Mouse (Mus musculus) stomach, embryonic 14.5 days (tissue): ENCODE data around the gene Tnip3. TPM values are rescaled to one million over a fixed set of nuclear protein-coding genes. Genes with fewer than 3 reads are reported as not detected.

Source experiments
- ATAC-seq: fragments of 200-750 bp; cut with Nextera tagmentation; 2 replicates; pipeline ENCODE4 v1.8.0; 2017; ENCODE audit warnings: low read depth, moderate TSS enrichment; ENCODE audit not compliant: insufficient number of reproducible peaks, insufficient read depth, low FRiP score
- H3K27ac ChIP-seq: fragments of 300-500 bp; sonication (generic); 2 replicates; pipeline ENCODE4 v1.5.1; 2014; ENCODE audit warnings: mild to moderate bottlenecking, low read length, moderate library complexity, mixed read lengths
- H3K27me3 ChIP-seq: fragments of 300-500 bp; sonication (generic); 2 replicates; pipeline ENCODE4 v1.6.1; 2014; ENCODE audit warnings: low read length, control low read depth, mixed read lengths; ENCODE audit not compliant: control insufficient read depth, insufficient read depth
- H3K36me3 ChIP-seq: fragments of 300-500 bp; sonication (generic); 2 replicates; pipeline ENCODE4 v1.6.1; 2014; ENCODE audit warnings: mild to moderate bottlenecking, control low read depth, low read length, moderate library complexity, mixed read lengths; ENCODE audit not compliant: control insufficient read depth, insufficient read depth
- H3K4me1 ChIP-seq: fragments of 300-500 bp; sonication (generic); 2 replicates; pipeline ENCODE4 v1.6.1; 2014; ENCODE audit warnings: low read length, control low read depth, mixed read lengths; ENCODE audit not compliant: control insufficient read depth, insufficient read depth
- H3K4me2 ChIP-seq: fragments of 300-500 bp; sonication (generic); replicated peaks from 2 replicates; pipeline ENCODE4 v1.6.1; 2014; ENCODE audit warnings: low read depth, low read length, control low read depth
- H3K4me3 ChIP-seq: fragments of 300-500 bp; sonication (generic); 2 replicates; pipeline ENCODE4 v1.5.1; 2014; ENCODE audit warnings: low read depth, low read length, control low read depth
- H3K9ac ChIP-seq: fragments of 300-500 bp; sonication (generic); replicated peaks from 2 replicates; pipeline ENCODE4 v1.6.1; 2014; ENCODE audit warnings: low read depth, mild to moderate bottlenecking, control low read depth, low read length, moderate library complexity, mixed read lengths
- H3K9me3 ChIP-seq: fragments of 300-500 bp; sonication (generic); 2 replicates; pipeline ENCODE4 v1.6.1; 2016; ENCODE audit warnings: low read depth, low read length, control low read depth; ENCODE audit not compliant: control insufficient read depth
- WGBS: fragments of 180-500 bp; shearing (Covaris S2); extraction: QIAGEN DNeasy Blood & Tissue Kit; methylation state at CpG from one replicate; pipeline ENCODE4 v1.1.7; 2014; 5-methylcytosine and 5-hydroxymethylcytosine counted together
- polyA plus RNA-seq: library from polyadenylated mRNA; unstranded; fragments of >200 nt; fragmentation: Nextera tagmentation; extraction: Ambion mirVana; gene quantifications from 2 replicates; pipeline ENCODE4 v1.2.1, GENCODE M21; 2014

The Tnip3 gene
- polyA plus RNA-seq, 1 experiment from 2014 or later: not detected

- 51% methylated on average over 5 of the region's 5 CpGs for WGBS
- no peaks in the 10 kb centered on the region for H3K9me3 ChIP-seq
- ATAC-seq: no peak
- H3K27ac ChIP-seq: no peak overlapping the region
- no peak overlapping the region for H3K4me3 ChIP-seq
- H3K27me3 ChIP-seq: no peaks in the 10 kb centered on the region
- no peak overlapping the region for H3K4me2 ChIP-seq
- no peaks in the 10 kb centered on the region for H3K36me3 ChIP-seq
- no peak overlapping the region for H3K9ac ChIP-seq
- H3K4me1 ChIP-seq: no peaks in the 10 kb centered on the region
Measured at GRCm38 (mm10) chr6:65537327-65537884, 12.3 kb downstream of the Tnip3 start.

DNA sequence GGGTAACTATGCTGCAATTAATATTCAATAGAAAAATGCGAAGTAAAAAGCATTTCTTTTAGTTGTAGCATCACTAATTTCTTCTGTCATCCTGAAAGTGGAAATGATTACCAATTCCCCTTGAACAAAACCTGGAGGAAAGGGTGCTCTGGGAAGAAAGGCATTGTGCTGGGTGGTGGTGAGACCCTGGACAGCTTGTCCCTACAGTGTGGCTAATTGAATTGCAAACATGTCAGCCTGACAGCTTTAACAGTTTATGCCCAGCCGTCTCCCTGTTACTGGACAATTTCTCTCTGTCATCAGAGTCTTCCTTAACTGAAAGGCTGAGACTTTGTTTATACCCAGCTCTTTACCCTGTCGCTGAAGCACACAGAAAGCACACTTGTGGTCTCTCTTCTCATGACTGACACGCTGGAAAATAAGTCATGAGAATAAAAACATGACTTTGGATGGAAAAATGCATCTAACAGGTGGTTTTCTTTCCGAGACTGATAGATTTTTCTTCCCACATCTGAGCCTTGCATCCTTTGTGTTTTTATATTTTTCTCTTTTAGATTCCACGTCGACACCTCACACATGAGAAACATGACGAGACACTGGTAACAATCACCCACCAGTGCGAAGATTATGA, 13.0 kb downstream of the Tnip3 start:
- ATAC-seq: no peak
- Histone ChIP-seq H3K27ac (no peak overlapping the region), H3K9me3 (no peaks in the 10 kb centered on the region), H3K4me1 (no peaks in the 10 kb centered on the region), H3K4me2 (no peak overlapping the region), H3K9ac (no peak overlapping the region), H3K36me3 (no peaks in the 10 kb centered on the region), H3K4me3 (no peak overlapping the region), H3K27me3 (no peaks in the 10 kb centered on the region)
- WGBS: 55% methylated on average over 9 of the region's 9 CpGs

- WGBS: 78% methylated on average over 3 of the region's 3 CpGs
- no peak overlapping the region for H3K9ac ChIP-seq
- H3K36me3 ChIP-seq: no peaks in the 10 kb centered on the region
- H3K27ac ChIP-seq: no peak overlapping the region
- H3K4me3 ChIP-seq: no peak overlapping the region
- H3K27me3 ChIP-seq: no peaks in the 10 kb centered on the region
- no peaks in the 10 kb centered on the region for H3K9me3 ChIP-seq
- H3K4me2 ChIP-seq: no peak overlapping the region
- ATAC-seq: no peak
- no peaks in the 10 kb centered on the region for H3K4me1 ChIP-seq
Measured at GRCm38 (mm10) chr6:65538921-65539320, 13.8 kb downstream of the Tnip3 start.

- Histone ChIP-seq H3K9me3 (no peaks in the 10 kb centered on the region), H3K4me3 (no peak overlapping the region), H3K9ac (no peak overlapping the region), H3K4me1 (no peaks in the 10 kb centered on the region), H3K27ac (no peak overlapping the region), H3K27me3 (no peaks in the 10 kb centered on the region), H3K36me3 (no peaks in the 10 kb centered on the region), H3K4me2 (no peak overlapping the region)
- no peak for ATAC-seq
- WGBS: 54% methylated on average over 2 of the region's 2 CpGs
Measured at GRCm38 (mm10) chr6:65540138-65540537, 15.0 kb downstream of the Tnip3 start.

DNA sequence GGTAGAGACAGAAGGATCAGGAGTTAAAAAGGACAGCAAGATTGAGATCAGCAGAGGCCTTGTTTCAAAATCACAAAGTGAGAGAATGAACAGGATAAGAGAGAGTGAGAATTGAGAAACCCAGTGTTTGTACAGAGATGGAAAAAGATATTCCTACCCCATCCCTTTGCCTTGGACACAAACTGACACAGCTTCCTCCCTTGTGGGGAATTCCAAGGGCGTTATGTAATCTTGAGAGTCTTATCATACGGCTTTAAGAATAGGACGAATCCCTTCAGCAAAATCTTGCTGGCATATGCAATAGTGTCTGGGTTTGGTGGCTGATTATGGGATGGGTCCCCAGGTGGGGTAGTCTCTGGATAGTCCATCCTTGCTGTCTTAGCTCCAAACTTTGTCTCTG, 16.0 kb downstream of the Tnip3 start:
- Histone ChIP-seq H3K27ac (no peak overlapping the region), H3K9me3 (no peaks in the 10 kb centered on the region), H3K27me3 (no peaks in the 10 kb centered on the region), H3K4me1 (no peaks in the 10 kb centered on the region), H3K4me3 (no peak overlapping the region), H3K36me3 (no peaks in the 10 kb centered on the region), H3K9ac (no peak overlapping the region), H3K4me2 (no peak overlapping the region)
- 75% methylated on average over 3 of the region's 3 CpGs for WGBS
- ATAC-seq: no peak

DNA sequence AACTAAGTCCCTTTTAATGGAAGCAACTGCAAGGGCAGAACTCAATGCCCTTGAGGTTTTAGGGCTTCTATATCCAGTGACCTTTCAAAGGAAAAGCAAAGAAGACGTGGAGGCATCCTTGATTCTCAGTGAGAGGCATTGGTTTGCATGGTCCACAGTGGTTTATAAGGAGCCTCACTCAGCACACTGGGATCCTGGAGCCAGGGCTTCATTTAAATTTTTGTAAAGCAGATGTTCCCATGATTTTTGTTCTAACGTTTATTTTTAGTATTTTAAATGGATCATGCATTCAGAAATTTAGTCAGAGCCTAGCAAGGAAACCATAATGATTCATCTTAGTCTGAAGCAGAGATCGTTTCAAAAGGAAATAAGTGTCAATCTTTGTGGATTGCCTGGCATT, 17.3 kb downstream of the Tnip3 start:
- Histone ChIP-seq H3K4me1 (no peaks in the 10 kb centered on the region), H3K4me2 (no peak overlapping the region), H3K27ac (no peak overlapping the region), H3K9ac (no peak overlapping the region), H3K9me3 (no peaks in the 10 kb centered on the region), H3K36me3 (no peaks in the 10 kb centered on the region), H3K27me3 (no peaks in the 10 kb centered on the region), H3K4me3 (no peak overlapping the region)
- WGBS: 36% methylated on average over 3 of the region's 3 CpGs
- ATAC-seq: no peak

DNA sequence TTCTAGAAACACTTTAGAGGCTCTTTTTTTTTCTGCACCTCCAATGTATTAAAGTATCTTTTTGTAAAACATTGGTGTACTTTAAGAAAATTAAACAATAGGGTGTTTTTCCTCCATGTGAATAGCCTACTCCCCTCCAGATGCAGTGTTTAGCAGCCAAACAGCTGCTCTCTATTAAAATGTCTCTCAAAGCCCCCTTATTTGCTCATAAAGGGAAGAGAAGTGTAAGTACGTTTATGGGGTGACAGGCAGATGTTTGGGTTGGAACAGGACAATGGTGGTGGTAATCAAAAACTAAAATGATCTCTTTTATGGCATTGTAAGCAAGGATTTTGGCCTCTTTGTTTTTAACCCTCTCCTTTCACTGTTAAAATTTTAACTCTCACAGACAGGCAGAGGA, 17.8 kb downstream of the Tnip3 start:
- no peaks in the 10 kb centered on the region for H3K4me1 ChIP-seq
- H3K4me3 ChIP-seq: no peak overlapping the region
- H3K4me2 ChIP-seq: no peak overlapping the region
- no peak overlapping the region for H3K9ac ChIP-seq
- H3K27ac ChIP-seq: no peak overlapping the region
- no peak for ATAC-seq
- WGBS: 38% methylated on average over 1 of the region's 1 CpGs
- H3K27me3 ChIP-seq: no peaks in the 10 kb centered on the region
- no peaks in the 10 kb centered on the region for H3K36me3 ChIP-seq
- H3K9me3 ChIP-seq: no peaks in the 10 kb centered on the region

- Histone ChIP-seq H3K27me3 (no peaks in the 10 kb centered on the region), H3K4me3 (no peak overlapping the region), H3K9me3 (no peaks in the 10 kb centered on the region), H3K9ac (no peak overlapping the region), H3K4me1 (no peaks in the 10 kb centered on the region), H3K4me2 (no peak overlapping the region), H3K27ac (no peak overlapping the region), H3K36me3 (no peaks in the 10 kb centered on the region)
- no peak for ATAC-seq
- WGBS: 71% methylated on average over 3 of the region's 3 CpGs
Measured at GRCm38 (mm10) chr6:65563887-65564656, 39.0 kb downstream of the Tnip3 start.
